Mouse (Mus musculus) hindbrain, embryonic 16.5 days (tissue): ENCODE results near the gene Oas1g. TPM values are rescaled to one million over a fixed set of nuclear protein-coding genes. Genes with fewer than 3 reads are reported as not detected.
"Not testable (repeated sequence)": the region's sequence is repeated elsewhere in the genome, so short reads cannot be mapped to it uniquely, and the experiment has no call there.

Experiments used
- ATAC-seq: fragments of 200-750 bp; cut with Nextera tagmentation; 2 replicates; pipeline ENCODE4 v1.8.0; 2017; ENCODE audit warnings: moderate TSS enrichment, moderate library complexity
- H3K27ac ChIP-seq: fragments of 300-500 bp; sonication (generic); 2 replicates; pipeline ENCODE4 v1.5.1; 2014; ENCODE audit warnings: low read depth, mild to moderate bottlenecking, control low read depth, low read length, moderate library complexity
- H3K27me3 ChIP-seq: fragments of 300-500 bp; sonication (generic); replicated peaks from 2 replicates; pipeline ENCODE4 v1.6.1; 2014; ENCODE audit warnings: low read length; ENCODE audit not compliant: control insufficient read depth, insufficient read depth
- H3K36me3 ChIP-seq: fragments of 300-500 bp; sonication (generic); 2 replicates; pipeline ENCODE4 v1.6.1; 2014; ENCODE audit warnings: mild to moderate bottlenecking, low read length, moderate library complexity, mixed read lengths; ENCODE audit not compliant: control insufficient read depth, insufficient read depth
- H3K4me1 ChIP-seq: fragments of 300-500 bp; sonication (generic); 2 replicates; pipeline ENCODE4 v1.6.1; 2014; ENCODE audit warnings: low read depth, low read length; ENCODE audit not compliant: control insufficient read depth, insufficient read depth
- H3K4me2 ChIP-seq: fragments of 300-500 bp; sonication (generic); 2 replicates; pipeline ENCODE4 v1.6.1; 2014; ENCODE audit warnings: mild to moderate bottlenecking, low read length, control low read depth, moderate library complexity
- H3K4me3 ChIP-seq: fragments of 300-500 bp; sonication (generic); 2 replicates; pipeline ENCODE4 v1.5.1; 2014; ENCODE audit warnings: mild to moderate bottlenecking, low read length, control low read depth, moderate library complexity
- H3K9ac ChIP-seq: fragments of 300-500 bp; sonication (generic); 2 replicates; pipeline ENCODE4 v1.6.1; 2014; ENCODE audit warnings: low read depth, mild to moderate bottlenecking, control low read depth, low read length, moderate library complexity
- H3K9me3 ChIP-seq: fragments of 300-500 bp; sonication (generic); 2 replicates; pipeline ENCODE4 v1.6.1; 2014; ENCODE audit warnings: mild to moderate bottlenecking, low read length, moderate library complexity; ENCODE audit not compliant: control insufficient read depth
- WGBS: fragments of 180-500 bp; shearing (Covaris S2); extraction: QIAGEN DNeasy Blood & Tissue Kit; methylation state at CpG from one replicate; pipeline ENCODE4 v1.1.7; 2014; 5-methylcytosine and 5-hydroxymethylcytosine counted together
- polyA plus RNA-seq: library from polyadenylated mRNA; unstranded; fragments of >200 nt; fragmentation: Nextera tagmentation; extraction: Ambion mirVana; gene quantifications from 2 replicates; pipeline ENCODE4 v1.2.1, GENCODE M21; 2015

The Oas1g gene
- polyA plus RNA-seq, 1 experiment from 2014 or later, result 0.24 TPM

GRCm38 (mm10) chr5:120908196-120908920 is 20.9 kb upstream of the Oas1g start:
- Histone ChIP-seq H3K9ac (no peak overlapping the region), H3K9me3 (no peaks in the 10 kb centered on the region), H3K4me1 (no peaks in the 10 kb centered on the region), H3K27me3 (no peaks in the 10 kb centered on the region), H3K4me3 (no peak overlapping the region), H3K4me2 (no peak overlapping the region), H3K36me3 (no peaks in the 10 kb centered on the region), H3K27ac (no peak overlapping the region)
- no peak for ATAC-seq
- WGBS, result 49% methylated on average over 7 of the region's 7 CpGs

- not testable (repeated sequence) for H3K4me2 ChIP-seq, H3K4me3 ChIP-seq, ATAC-seq, H3K27ac ChIP-seq, H3K36me3 ChIP-seq, H3K9me3 ChIP-seq, H3K27me3 ChIP-seq, H3K4me1 ChIP-seq, H3K9ac ChIP-seq
- 40% methylated on average over 8 of the region's 12 CpGs for WGBS
These were observed 19.6 kb upstream of the Oas1g start, which contains the start of gene Oas1a for GRCm38 (mm10) chr5:120906791-120907733. Oas1a (minus strand) TSS chr5:120907521.

- WGBS, result 98% methylated on average over 5 of the region's 5 CpGs
- Histone ChIP-seq H3K4me3 (no peak overlapping the region), H3K9ac (no peak overlapping the region), H3K4me2 (no peak overlapping the region), H3K4me1 (no peaks in the 10 kb centered on the region), H3K9me3 (0 out of 2 replicates have a peak, but pooled peaks cover 4% of the 10 kb centered on the region), H3K27ac (no peak overlapping the region), H3K36me3 (no peaks in the 10 kb centered on the region), H3K27me3 (no peaks in the 10 kb centered on the region)
- no peak for ATAC-seq
These were observed 14.6 kb upstream of the Oas1g start for GRCm38 (mm10) chr5:120902056-120902455.

DNA sequence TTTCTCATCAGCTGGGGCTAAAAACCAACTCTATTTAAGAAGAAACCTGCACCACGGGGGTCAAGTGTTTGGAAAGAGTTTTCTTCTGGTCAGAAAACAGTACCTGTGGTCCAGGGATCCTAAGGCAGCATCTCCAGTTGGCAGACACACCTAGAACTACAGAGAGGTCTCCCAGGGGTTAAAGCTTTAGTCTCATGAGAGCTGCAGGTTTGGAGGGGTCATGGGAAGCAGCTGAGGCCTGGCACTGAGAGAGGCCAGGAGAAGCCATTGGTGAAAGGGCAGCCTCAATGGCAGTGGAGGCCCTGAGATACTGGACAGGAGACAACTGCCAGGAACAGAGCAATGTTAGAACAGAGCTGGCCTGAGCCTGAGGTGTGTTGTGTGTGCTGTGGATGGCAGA is 13.3 kb upstream of the Oas1g start:
- H3K4me3 ChIP-seq, result no peak overlapping the region
- no peak overlapping the region for H3K27ac ChIP-seq
- H3K9me3 ChIP-seq, result 0 out of 2 replicates have a peak, but pooled peaks cover 4% of the 10 kb centered on the region
- no peaks in the 10 kb centered on the region for H3K27me3 ChIP-seq
- H3K36me3 ChIP-seq, result no peaks in the 10 kb centered on the region
- H3K4me2 ChIP-seq, result no peak overlapping the region
- no peak overlapping the region for H3K9ac ChIP-seq
- no peaks in the 10 kb centered on the region for H3K4me1 ChIP-seq
- no peak for ATAC-seq
- WGBS, result 67% methylated on average over 1 of the region's 1 CpGs

- H3K4me3 ChIP-seq, result no peak overlapping the region
- ATAC-seq, result no peak
- 0 out of 2 replicates have a peak, but pooled peaks cover 4% of the 10 kb centered on the region for H3K9me3 ChIP-seq
- H3K9ac ChIP-seq, result no peak overlapping the region
- no peaks in the 10 kb centered on the region for H3K27me3 ChIP-seq
- H3K27ac ChIP-seq, result no peak overlapping the region
- H3K4me1 ChIP-seq, result no peaks in the 10 kb centered on the region
- no peak overlapping the region for H3K4me2 ChIP-seq
- no peaks in the 10 kb centered on the region for H3K36me3 ChIP-seq
These were observed 11.3 kb upstream of the Oas1g start for GRCm38 (mm10) chr5:120898726-120899125.

DNA sequence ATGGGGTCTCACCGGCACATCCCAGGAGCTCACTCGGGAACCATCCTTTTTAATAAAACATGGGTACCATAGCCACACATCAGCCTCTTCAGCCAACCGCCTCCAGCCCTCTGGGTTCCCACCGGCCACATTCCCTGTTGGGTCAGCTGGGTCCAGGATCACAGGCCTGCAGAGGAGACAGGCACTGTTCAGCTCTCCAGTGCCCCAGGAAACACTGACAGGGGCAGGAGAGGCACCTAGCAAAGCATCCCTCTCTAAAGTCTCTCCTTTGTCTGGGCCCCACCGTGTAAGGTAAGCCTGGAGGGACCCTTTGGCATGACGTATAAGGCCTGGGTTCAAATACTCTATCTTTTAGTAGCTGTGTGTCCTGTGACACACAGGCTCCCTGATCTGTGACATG is 10.9 kb upstream of the Oas1g start:
- Histone ChIP-seq H3K36me3 (no peaks in the 10 kb centered on the region), H3K27me3 (no peaks in the 10 kb centered on the region), H3K9ac (no peak overlapping the region), H3K4me3 (no peak overlapping the region), H3K4me1 (no peaks in the 10 kb centered on the region), H3K27ac (no peak overlapping the region), H3K9me3 (0 out of 2 replicates have a peak, but pooled peaks cover 4% of the 10 kb centered on the region), H3K4me2 (no peak overlapping the region)
- WGBS, result 86% methylated on average over 6 of the region's 6 CpGs
- ATAC-seq, result no peak

- ATAC-seq, result no peak
- WGBS, result 77% methylated on average over 11 of the region's 11 CpGs
- H3K4me3 ChIP-seq, result no peak overlapping the region
These were observed 8.0 kb upstream of the Oas1g start for GRCm38 (mm10) chr5:120895231-120895900.

GRCm38 (mm10) chr5:120894692-120895091 is 7.3 kb upstream of the Oas1g start:
- not testable (repeated sequence) for H3K9ac ChIP-seq, ATAC-seq, H3K9me3 ChIP-seq, H3K4me2 ChIP-seq, H3K36me3 ChIP-seq, H3K27ac ChIP-seq, H3K4me1 ChIP-seq, H3K27me3 ChIP-seq, H3K4me3 ChIP-seq
- 87% methylated on average over 2 of the region's 2 CpGs for WGBS

More at GRCm38 (mm10) chr5:120895231-120895900, 8.0 kb upstream of the Oas1g start:
- H3K36me3 ChIP-seq, result no peaks in the 10 kb centered on the region
- no peak overlapping the region for H3K9ac ChIP-seq
- no peaks in the 10 kb centered on the region for H3K4me1 ChIP-seq
- no peak overlapping the region for H3K27ac ChIP-seq
- H3K9me3 ChIP-seq, result 0 out of 2 replicates have a peak, but pooled peaks cover under 1% of the 10 kb centered on the region
- no peaks in the 10 kb centered on the region for H3K27me3 ChIP-seq
- no peak overlapping the region for H3K4me2 ChIP-seq

- not testable (repeated sequence) for H3K27ac ChIP-seq, H3K36me3 ChIP-seq, ATAC-seq, H3K4me2 ChIP-seq, H3K9me3 ChIP-seq, H3K4me1 ChIP-seq, H3K27me3 ChIP-seq, H3K9ac ChIP-seq, H3K4me3 ChIP-seq
- 97% methylated on average over 4 of the region's 4 CpGs for WGBS
These were observed 6.5 kb upstream of the Oas1g start for GRCm38 (mm10) chr5:120893866-120894265.
